Mouse (Mus musculus): ENCODE measurements at regions not wholly inside any gene's neighbourhood (a gene's known extent, or its start where the extent isn't known, plus 50 kb on each side); places are given as distances from the start of the nearest gene placed in this dataset.

- TF ChIP-seq CTCF (IDR thresholded peaks at IDR 0.05) (no peak), EP300 (IDR thresholded peaks at IDR 0.05) (no peak)
Observed at GRCm38 (mm10) chr1:23676301-23676700, 85.3 kb upstream of the B3gat2 start.

All from lung, postnatal 0 days (tissue).